Mouse (Mus musculus) forebrain, embryonic 13.5 days (tissue): ENCODE results near the gene Rilpl1. TPM values are rescaled to one million over a fixed set of nuclear protein-coding genes. Genes with fewer than 3 reads are reported as not detected.
A peak's percentile ranks its signal among the peaks of the same experiment; 100 is the strongest.

Source experiments
- ATAC-seq: fragments of 200-750 bp; cut with Nextera tagmentation; 2 replicates; pipeline ENCODE4 v1.8.0; 2017
- H3K27ac ChIP-seq: fragments of 300-500 bp; sonication (generic); 2 replicates; pipeline ENCODE4 v1.5.1; 2015; ENCODE audit warnings: inconsistent platforms, mild to moderate bottlenecking, moderate library complexity
- H3K27me3 ChIP-seq: fragments of 300-500 bp; sonication (generic); 2 replicates; pipeline ENCODE4 v1.6.1; 2015; ENCODE audit warnings: mild to moderate bottlenecking, inconsistent platforms
- H3K36me3 ChIP-seq: fragments of 300-500 bp; sonication (generic); 2 replicates; pipeline ENCODE4 v1.6.1; 2015; ENCODE audit warnings: mild to moderate bottlenecking, inconsistent platforms; ENCODE audit not compliant: poor library complexity, severe bottlenecking
- H3K4me1 ChIP-seq: fragments of 300-500 bp; sonication (generic); 2 replicates; pipeline ENCODE4 v1.6.1; 2015; ENCODE audit warnings: inconsistent platforms
- H3K4me2 ChIP-seq: fragments of 300-500 bp; sonication (generic); 2 replicates; pipeline ENCODE4 v1.6.1; 2015; ENCODE audit warnings: inconsistent platforms, mild to moderate bottlenecking, moderate library complexity
- H3K4me3 ChIP-seq: fragments of 300-500 bp; sonication (generic); 2 replicates; pipeline ENCODE4 v1.5.1; 2015; ENCODE audit warnings: mild to moderate bottlenecking, inconsistent platforms
- H3K9ac ChIP-seq: fragments of 300-500 bp; sonication (generic); 2 replicates; pipeline ENCODE4 v1.6.1; 2015; ENCODE audit warnings: mild to moderate bottlenecking, inconsistent platforms
- H3K9me3 ChIP-seq: fragments of 300-500 bp; sonication (generic); replicated peaks from 2 replicates; pipeline ENCODE4 v1.6.1; 2016; ENCODE audit warnings: inconsistent platforms
- WGBS: fragments of 180-500 bp; shearing (Covaris S2); methylation state at CpG from one replicate; pipeline ENCODE4 v1.1.7; 2015; 5-methylcytosine and 5-hydroxymethylcytosine counted together
- polyA plus RNA-seq: library from polyadenylated mRNA; unstranded; fragments of >200 nt; fragmentation: Nextera tagmentation; extraction: Ambion mirVana; gene quantifications from 2 replicates; pipeline ENCODE4 v1.2.1, GENCODE M21; 2015

Rilpl1 gene
- polyA plus RNA-seq, 1 experiment from 2014 or later = 10.4 TPM

DNA sequence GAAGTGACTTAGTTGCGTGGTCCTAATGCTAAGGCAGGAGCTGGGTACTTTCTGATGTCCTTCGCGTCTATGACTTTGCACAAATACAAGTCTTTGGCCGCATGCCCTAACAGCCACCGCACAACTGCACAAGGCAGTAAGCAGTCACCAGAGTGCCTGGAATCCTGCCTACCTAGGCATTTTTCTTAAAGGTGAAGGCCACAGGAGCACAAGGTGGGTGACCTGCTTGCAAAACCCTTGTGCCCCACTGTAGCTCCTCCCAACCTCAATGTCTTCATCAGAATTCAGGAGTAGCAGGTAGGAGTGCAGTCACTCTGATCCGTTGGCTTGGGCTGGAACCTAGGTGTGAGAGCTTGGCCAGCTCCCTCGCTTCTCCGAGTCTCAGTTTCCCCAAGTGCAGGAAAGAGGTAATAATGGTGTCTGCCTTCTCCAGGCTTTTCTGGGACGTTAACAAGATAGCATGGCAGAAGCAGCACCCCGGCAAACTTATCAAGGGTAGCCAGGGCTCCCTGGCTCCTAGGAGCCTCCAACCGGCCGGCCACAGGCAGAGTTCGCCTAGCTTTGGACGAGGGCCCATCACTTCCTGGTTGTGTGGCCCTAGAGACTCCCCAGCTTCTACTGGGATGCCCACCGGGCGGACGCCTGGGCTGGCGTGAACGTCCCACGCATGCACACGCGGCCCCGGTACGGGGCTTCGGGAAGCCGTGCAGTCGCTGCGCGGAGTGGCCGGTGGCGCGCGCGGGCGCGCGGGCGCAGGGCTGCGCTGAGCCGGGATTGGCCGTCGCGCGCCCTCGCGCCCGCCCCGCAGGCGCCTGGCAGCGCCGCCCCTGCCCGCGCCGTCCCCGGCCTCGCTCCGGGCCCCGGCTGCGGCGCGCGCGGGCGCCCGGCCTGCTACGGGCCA, 86.3 kb downstream of the Rilpl1 start:
- peak; percentile 92 for ATAC-seq
- Histone ChIP-seq H3K4me3 (peak overlapping the region; percentile 90), H3K27me3 (no peaks in the 10 kb centered on the region), H3K4me2 (peak overlapping the region; percentile 86), H3K4me1 (peaks cover 41% of the 10 kb centered on the region), H3K27ac (peak overlapping the region; percentile 80), H3K36me3 (peaks cover 27% of the 10 kb centered on the region), H3K9ac (peak overlapping the region; percentile 91), H3K9me3 (no peaks in the 10 kb centered on the region)
- WGBS = 7% methylated on average over 39 of the region's 66 CpGs

DNA sequence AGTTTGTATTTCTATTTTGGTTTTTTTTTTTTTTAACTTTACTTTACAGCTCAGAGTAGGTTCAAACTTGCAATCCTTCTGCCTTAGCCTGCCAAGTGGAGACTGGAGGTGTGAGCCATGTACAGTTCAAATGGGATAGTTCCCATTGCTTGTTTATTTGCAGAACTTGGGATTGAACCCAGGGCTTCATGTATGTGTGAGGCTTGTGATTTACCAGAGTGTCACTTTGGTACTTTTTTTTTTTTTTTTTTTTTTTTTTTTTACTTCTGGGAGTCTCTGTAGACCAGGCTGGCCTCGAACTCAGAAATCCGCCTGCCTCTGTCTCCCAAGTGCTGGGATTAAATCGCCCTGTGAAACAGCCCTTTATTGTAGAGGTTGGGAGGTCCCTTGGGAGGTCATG, 87.0 kb downstream of the Rilpl1 start:
- ATAC-seq = no peak
- Histone ChIP-seq H3K9me3 (no peaks in the 10 kb centered on the region), H3K4me1 (peaks cover 37% of the 10 kb centered on the region), H3K9ac (no peak overlapping the region), H3K27me3 (no peaks in the 10 kb centered on the region), H3K4me3 (no peak overlapping the region), H3K27ac (no peak overlapping the region), H3K4me2 (peak overlapping the region; percentile 86), H3K36me3 (peaks cover 22% of the 10 kb centered on the region)
- WGBS = 57% methylated on average over 3 of the region's 3 CpGs

Other genes starting within 250 kb of the Rilpl1 start
- 20.3 and 22.7 TPM in 2 replicates for gene Mphosph9, start 203.4 kb downstream of the Rilpl1 start, polyA plus RNA-seq
- 19.5 and 20.8 TPM in 2 replicates for gene 2810006K23Rik, start 203.3 kb downstream of the Rilpl1 start, polyA plus RNA-seq
- gene Cdk2ap1, start 168.3 kb downstream of the Rilpl1 start, polyA plus RNA-seq = 77.4 and 78.9 TPM in 2 replicates
- gene Sbno1, start 105.4 kb downstream of the Rilpl1 start, polyA plus RNA-seq = 120 TPM in 2 replicates
- gene Kmt5a, start 91.5 kb downstream of the Rilpl1 start, polyA plus RNA-seq = 30.0 and 30.6 TPM in 2 replicates
- 19.3 and 22.3 TPM in 2 replicates for gene Rilpl2, start 53.0 kb downstream of the Rilpl1 start, polyA plus RNA-seq
- 27.2 and 27.8 TPM in 2 replicates for gene Snrnp35, start 48.3 kb downstream of the Rilpl1 start, polyA plus RNA-seq
- 378 and 389 TPM in 2 replicates for gene Tmed2, start 9.3 kb upstream of the Rilpl1 start, polyA plus RNA-seq
- 23.3 and 25.5 TPM in 2 replicates for gene Ddx55, start 21.5 kb upstream of the Rilpl1 start, polyA plus RNA-seq
- 72.8 and 74.4 TPM in 2 replicates for gene Eif2b1, start 47.7 kb upstream of the Rilpl1 start, polyA plus RNA-seq
- gene Gtf2h3, start 47.7 kb upstream of the Rilpl1 start, polyA plus RNA-seq = 64.7 and 66.9 TPM in 2 replicates
- 44.7 and 45.9 TPM in 2 replicates for gene Atp6v0a2, start 97.2 kb upstream of the Rilpl1 start, polyA plus RNA-seq
- gene Dnah10, start 193.7 kb upstream of the Rilpl1 start, polyA plus RNA-seq = 0.08 and 0.15 TPM in 2 replicates